In the genomic region with DNA sequence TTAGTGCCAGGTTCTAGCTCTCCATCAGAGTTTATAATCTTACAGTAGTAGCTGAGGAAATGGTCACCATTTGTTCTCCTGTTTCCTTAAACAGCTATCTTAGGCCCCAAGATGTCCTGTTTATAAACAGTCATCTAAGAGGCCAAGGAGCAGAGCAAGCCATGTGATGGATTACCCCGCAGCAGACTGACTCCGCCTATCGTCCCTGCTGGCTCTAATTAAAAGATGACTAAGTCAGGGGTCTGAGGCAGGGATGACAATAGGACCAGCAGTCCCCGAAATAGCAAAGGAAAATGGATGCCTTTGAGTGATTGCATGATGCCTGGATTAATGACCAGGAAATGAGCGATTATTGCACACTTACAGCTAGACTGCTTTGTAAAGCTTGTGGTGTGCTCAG, we compare ENCODE assay signal across 13 mouse cellular contexts.
DNase-seq lines count a peak whose midpoint lies in the region; ATAC-seq lines count a peak whose summit lies in the region.
"Had no signal": no experiment of that assay in that cellular context is flagged by ENCODE, and none has a peak within 500 bp of the region (broad histone marks: within the 10 kb centered on the region; RNA-seq: fewer than 3 reads in every experiment).

No protein-coding gene starts in this region.

- H3K4me2 ChIP-seq in liver, embryonic 16.5 days (ENCODE audit: low read depth, low read length): no peak overlapping the region
- H3K4me2 ChIP-seq in liver, embryonic 12.5 days: no peak overlapping the region
- H3K4me2 ChIP-seq in embryonic facial prominence, embryonic 15.5 days (replicated peaks): no peak overlapping the region
- no peak overlapping the region for H3K4me2 ChIP-seq in stomach, embryonic 16.5 days (ENCODE audit: low read depth, low read length)
- H3K4me2 ChIP-seq in liver, embryonic 11.5 days: no peak overlapping the region
- H3K4me2 ChIP-seq: heart, embryonic 13.5 days; limb, embryonic 12.5 days; neural tube, embryonic 12.5 days had no signal

- H3K27ac ChIP-seq in liver, embryonic 16.5 days (ENCODE audit: low read length): no peak overlapping the region
- H3K27ac ChIP-seq in liver, embryonic 12.5 days: no peak overlapping the region
- 0 out of 2 replicates have a peak overlapping the region, but pooled peaks have one; percentile 34 for H3K27ac ChIP-seq in embryonic facial prominence, embryonic 15.5 days (replicated peaks)
- peak overlapping the region; percentile 38 for H3K27ac ChIP-seq in stomach, embryonic 16.5 days (ENCODE audit: low read length)
- H3K27ac ChIP-seq in liver, embryonic 11.5 days (ENCODE audit: low read depth, low read length): no peak overlapping the region
- H3K27ac ChIP-seq: heart, embryonic 13.5 days; limb, embryonic 12.5 days; midbrain, embryonic 10.5 days; neural tube, embryonic 12.5 days had no signal

- no peaks in the 10 kb centered on the region for H3K36me3 ChIP-seq in liver, embryonic 16.5 days (ENCODE audit: control insufficient read depth, insufficient read depth)
- H3K36me3 ChIP-seq in liver, embryonic 12.5 days: no peaks in the 10 kb centered on the region
- no peaks in the 10 kb centered on the region for H3K36me3 ChIP-seq in embryonic facial prominence, embryonic 15.5 days
- no peaks in the 10 kb centered on the region for H3K36me3 ChIP-seq in stomach, embryonic 16.5 days (ENCODE audit: control insufficient read depth, insufficient read depth, low read length)
- no peaks in the 10 kb centered on the region for H3K36me3 ChIP-seq in liver, embryonic 11.5 days (ENCODE audit: control insufficient read depth, insufficient read depth, low read length)
- H3K36me3 ChIP-seq: heart, embryonic 13.5 days; limb, embryonic 12.5 days; midbrain, embryonic 10.5 days; neural tube, embryonic 12.5 days had no signal

- no peaks in the 10 kb centered on the region for H3K9me3 ChIP-seq in liver, embryonic 16.5 days (replicated peaks; ENCODE audit: control insufficient read depth, low read length)
- no peaks in the 10 kb centered on the region for H3K9me3 ChIP-seq in liver, embryonic 12.5 days (replicated peaks)
- no peaks in the 10 kb centered on the region for H3K9me3 ChIP-seq in embryonic facial prominence, embryonic 15.5 days (replicated peaks)
- no peaks in the 10 kb centered on the region for H3K9me3 ChIP-seq in stomach, embryonic 16.5 days (replicated peaks; ENCODE audit: control insufficient read depth, low read length)
- H3K9me3 ChIP-seq in liver, embryonic 11.5 days (ENCODE audit: control insufficient read depth, low read length): no peaks in the 10 kb centered on the region
- H3K9me3 ChIP-seq: heart, embryonic 13.5 days; limb, embryonic 12.5 days; midbrain, embryonic 10.5 days; neural tube, embryonic 12.5 days had no signal

- 39% methylated on average over 5 of the region's 5 CpGs for WGBS in liver, embryonic 16.5 days (ENCODE audit: insufficient replicate concordance)
- 50% methylated on average over 5 of the region's 5 CpGs for WGBS in liver, embryonic 12.5 days (ENCODE audit: insufficient replicate concordance)
- 20% methylated on average over 5 of the region's 5 CpGs for whole genome bisulfite sequencing in embryonic facial prominence, embryonic 15.5 days
- 29% methylated on average over 5 of the region's 5 CpGs for WGBS in stomach, embryonic 16.5 days
- WGBS in liver, embryonic 11.5 days: 44% methylated on average over 5 of the region's 5 CpGs

- H3K4me1 ChIP-seq in liver, embryonic 16.5 days (ENCODE audit: control insufficient read depth, low read depth, low read length): no peaks in the 10 kb centered on the region
- no peaks in the 10 kb centered on the region for H3K4me1 ChIP-seq in liver, embryonic 12.5 days
- H3K4me1 ChIP-seq in embryonic facial prominence, embryonic 15.5 days: 0 out of 2 replicates have a peak, but pooled peaks cover 9% of the 10 kb centered on the region
- H3K4me1 ChIP-seq in stomach, embryonic 16.5 days (ENCODE audit: control insufficient read depth, insufficient read depth, low read length): peaks cover 6% of the 10 kb centered on the region; the same call in 1 of the 2 replicates
- no peaks in the 10 kb centered on the region for H3K4me1 ChIP-seq in liver, embryonic 11.5 days (replicated peaks; ENCODE audit: control insufficient read depth, insufficient read depth, low read length)
- H3K4me1 ChIP-seq: limb, embryonic 12.5 days had no signal

- no peak overlapping the region for H3K9ac ChIP-seq in liver, embryonic 16.5 days (ENCODE audit: low read depth, low read length)
- H3K9ac ChIP-seq in liver, embryonic 12.5 days: no peak overlapping the region
- no peak overlapping the region for H3K9ac ChIP-seq in embryonic facial prominence, embryonic 15.5 days
- no peak overlapping the region for H3K9ac ChIP-seq in stomach, embryonic 16.5 days (ENCODE audit: low read length)
- no peak overlapping the region for H3K9ac ChIP-seq in liver, embryonic 11.5 days (ENCODE audit: low read depth, low read length)
- H3K9ac ChIP-seq: heart, embryonic 13.5 days; limb, embryonic 12.5 days; neural tube, embryonic 12.5 days had no signal

- H3K27me3 ChIP-seq in liver, embryonic 16.5 days (ENCODE audit: control insufficient read depth, insufficient read depth, low read depth, low read length): no peaks in the 10 kb centered on the region
- peaks cover 4% of the 10 kb centered on the region; the same call in 1 of the 2 replicates for H3K27me3 ChIP-seq in liver, embryonic 12.5 days (replicated peaks)
- H3K27me3 ChIP-seq in embryonic facial prominence, embryonic 15.5 days: no peaks in the 10 kb centered on the region
- H3K27me3 ChIP-seq in stomach, embryonic 16.5 days (ENCODE audit: control insufficient read depth, insufficient read depth, low read length): no peaks in the 10 kb centered on the region
- H3K27me3 ChIP-seq in liver, embryonic 11.5 days (replicated peaks; ENCODE audit: control insufficient read depth, insufficient read depth, low read length): no peaks in the 10 kb centered on the region
- H3K27me3 ChIP-seq: heart, embryonic 13.5 days; neural tube, embryonic 12.5 days had no signal

- 0 out of 2 replicates have a peak, but pooled peaks have one; percentile 21 for ATAC-seq in liver, embryonic 16.5 days (ENCODE audit: low read depth)
- ATAC-seq in liver, embryonic 12.5 days: no peak
- ATAC-seq in embryonic facial prominence, embryonic 15.5 days (ENCODE audit: insufficient number of reproducible peaks, low FRiP score, low TSS enrichment, low read depth): no peak
- ATAC-seq in stomach, embryonic 16.5 days (ENCODE audit: insufficient read depth, low FRiP score): peak; percentile 64; the same call in 1 of the 2 replicates
- no peak for ATAC-seq in liver, embryonic 11.5 days (replicated peaks; ENCODE audit: low FRiP score)

- no peak overlapping the region for H3K4me3 ChIP-seq in liver, embryonic 16.5 days (ENCODE audit: low read depth, low read length)
- H3K4me3 ChIP-seq in liver, embryonic 12.5 days: no peak overlapping the region
- H3K4me3 ChIP-seq in embryonic facial prominence, embryonic 15.5 days (replicated peaks): no peak overlapping the region
- H3K4me3 ChIP-seq in stomach, embryonic 16.5 days (replicated peaks; ENCODE audit: low read length): no peak overlapping the region
- no peak overlapping the region for H3K4me3 ChIP-seq in liver, embryonic 11.5 days (ENCODE audit: low read depth, low read length)
- H3K4me3 ChIP-seq: heart, embryonic 13.5 days; limb, embryonic 12.5 days; midbrain, embryonic 10.5 days; neural tube, embryonic 12.5 days had no signal

- peak; percentile 41 to 69 for DNase-seq in lung, adult 18-20 months
- DNase-seq in cerebellum, adult 11 months: no peak
- DNase-seq in layer of hippocampus, adult 9-10 months (ENCODE audit: low spot score): no peak
- DNase-seq in liver, embryonic 11.5 days (ENCODE audit: low spot score): no peak
- DNase-seq: thymus, adult 18-20 months had no signal

Comparison
In these comparisons a context has a peak if more than half of its experiments do, and no peak if none do; other contexts are left out.
1. ATAC-seq: peak in liver, embryonic 16.5 days (single experiment) and stomach, embryonic 16.5 days (single experiment); none in liver, embryonic 12.5 days (single experiment), embryonic facial prominence, embryonic 15.5 days (single experiment) and liver, embryonic 11.5 days (single experiment).
2. H3K27ac ChIP-seq: peak in embryonic facial prominence, embryonic 15.5 days (single experiment) and stomach, embryonic 16.5 days (single experiment); none in liver, embryonic 16.5 days (single experiment), liver, embryonic 12.5 days (single experiment) and liver, embryonic 11.5 days (single experiment).
3. DNase-seq: peak in lung, adult 18-20 months (2 of 2); none in cerebellum, adult 11 months (single experiment), layer of hippocampus, adult 9-10 months (single experiment) and liver, embryonic 11.5 days (single experiment).